Mouse (Mus musculus) forebrain, embryonic 16.5 days (tissue): ENCODE results near the gene Cenpm. TPM values are rescaled to one million over a fixed set of nuclear protein-coding genes. Genes with fewer than 3 reads are reported as not detected.

Experiments used
- ATAC-seq: fragments of 200-750 bp; cut with Nextera tagmentation; 2 replicates; pipeline ENCODE4 v1.8.0; 2017; ENCODE audit warnings: mild to moderate bottlenecking, moderate library complexity
- H3K27ac ChIP-seq: fragments of 300-500 bp; sonication (generic); 2 replicates; pipeline ENCODE4 v1.5.1; 2014; ENCODE audit warnings: low read length, control low read depth
- H3K27me3 ChIP-seq: fragments of 300-500 bp; sonication (generic); replicated peaks from 2 replicates; pipeline ENCODE4 v1.6.1; 2014; ENCODE audit warnings: low read length; ENCODE audit not compliant: control insufficient read depth, insufficient read depth
- H3K36me3 ChIP-seq: fragments of 300-500 bp; sonication (generic); 2 replicates; pipeline ENCODE4 v1.6.1; 2014; ENCODE audit not compliant: control insufficient read depth, insufficient read depth
- H3K4me1 ChIP-seq: fragments of 300-500 bp; sonication (generic); replicated peaks from 2 replicates; pipeline ENCODE4 v1.6.1; 2014; ENCODE audit warnings: low read length; ENCODE audit not compliant: control insufficient read depth, insufficient read depth
- H3K4me2 ChIP-seq: fragments of 300-500 bp; sonication (generic); 2 replicates; pipeline ENCODE4 v1.6.1; 2014; ENCODE audit warnings: mild to moderate bottlenecking, low read length, control low read depth
- H3K4me3 ChIP-seq: fragments of 300-500 bp; sonication (generic); replicated peaks from 2 replicates; pipeline ENCODE4 v1.5.1; 2014; ENCODE audit warnings: mild to moderate bottlenecking, low read length, control low read depth
- H3K9ac ChIP-seq: fragments of 300-500 bp; sonication (generic); replicated peaks from 2 replicates; pipeline ENCODE4 v1.6.1; 2014; ENCODE audit warnings: low read depth, low read length, control low read depth
- H3K9me3 ChIP-seq: fragments of 300-500 bp; sonication (generic); 2 replicates; pipeline ENCODE4 v1.6.1; 2016; ENCODE audit warnings: low read length; ENCODE audit not compliant: control insufficient read depth
- WGBS: fragments of 180-500 bp; shearing (Covaris S2); extraction: QIAGEN DNeasy Blood & Tissue Kit; methylation state at CpG from one replicate; pipeline ENCODE4 v1.1.7; 2014; 5-methylcytosine and 5-hydroxymethylcytosine counted together
- polyA plus RNA-seq: library from polyadenylated mRNA; unstranded; fragments of >200 nt; fragmentation: Nextera tagmentation; extraction: Ambion mirVana; gene quantifications from 2 replicates; pipeline ENCODE4 v1.2.1, GENCODE M21; 2015

Cenpm gene
- polyA plus RNA-seq, 1 experiment from 2014 or later, result 29.8 TPM

DNA sequence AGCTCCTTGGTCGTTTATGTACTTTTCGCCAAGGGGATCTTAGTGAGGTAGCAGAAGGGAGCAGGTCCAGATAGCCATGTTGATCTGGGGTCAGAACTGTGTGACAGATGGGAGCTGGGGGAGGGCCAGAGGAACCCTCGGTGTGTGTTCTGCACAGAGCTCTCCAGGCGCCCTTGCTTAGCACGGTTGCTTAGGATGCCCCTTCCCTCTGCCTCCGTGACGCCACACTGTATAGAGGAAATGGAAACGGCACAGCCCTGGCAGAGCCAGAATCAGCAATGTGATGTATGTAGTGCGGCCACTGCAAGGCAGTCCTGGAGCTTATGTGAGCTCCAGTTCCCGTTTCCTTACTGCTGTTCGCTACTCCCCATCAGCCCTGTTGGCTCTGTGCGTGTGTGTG lies 48.2 kb downstream of the Cenpm start:
- ATAC-seq, result no peak
- no peak overlapping the region for H3K9ac ChIP-seq
- H3K4me2 ChIP-seq, result no peak overlapping the region
- H3K4me1 ChIP-seq, result no peaks in the 10 kb centered on the region
- no peak overlapping the region for H3K27ac ChIP-seq
- 90% methylated on average over 12 of the region's 12 CpGs for WGBS
- H3K4me3 ChIP-seq, result no peak overlapping the region
- H3K27me3 ChIP-seq, result no peaks in the 10 kb centered on the region
- H3K36me3 ChIP-seq, result peaks cover 56% of the 10 kb centered on the region
- no peaks in the 10 kb centered on the region for H3K9me3 ChIP-seq

- no peak overlapping the region for H3K27ac ChIP-seq
- H3K9ac ChIP-seq, result no peak overlapping the region
- no peak overlapping the region for H3K4me2 ChIP-seq
- no peak overlapping the region for H3K4me3 ChIP-seq
- peaks cover 53% of the 10 kb centered on the region for H3K36me3 ChIP-seq
- no peaks in the 10 kb centered on the region for H3K4me1 ChIP-seq
- 85% methylated on average over 8 of the region's 8 CpGs for WGBS
- H3K9me3 ChIP-seq, result no peaks in the 10 kb centered on the region
- no peak for ATAC-seq
- H3K27me3 ChIP-seq, result no peaks in the 10 kb centered on the region
These were observed 51.9 kb downstream of the Cenpm start for GRCm38 (mm10) chr15:82192617-82193016.

GRCm38 (mm10) chr15:82188481-82189240 lies 55.9 kb downstream of the Cenpm start:
- no peak overlapping the region for H3K4me3 ChIP-seq
- H3K36me3 ChIP-seq, result peaks cover 49% of the 10 kb centered on the region
- no peak for ATAC-seq
- H3K27ac ChIP-seq, result no peak overlapping the region
- no peaks in the 10 kb centered on the region for H3K9me3 ChIP-seq
- WGBS, result 81% methylated on average over 10 of the region's 10 CpGs
- H3K4me2 ChIP-seq, result no peak overlapping the region
- no peaks in the 10 kb centered on the region for H3K4me1 ChIP-seq
- no peaks in the 10 kb centered on the region for H3K27me3 ChIP-seq
- H3K9ac ChIP-seq, result no peak overlapping the region

- ATAC-seq, result no peak
- Histone ChIP-seq H3K4me2 (no peak overlapping the region), H3K9me3 (no peaks in the 10 kb centered on the region), H3K4me1 (no peaks in the 10 kb centered on the region), H3K36me3 (peaks cover 44% of the 10 kb centered on the region), H3K27me3 (no peaks in the 10 kb centered on the region), H3K9ac (no peak overlapping the region), H3K27ac (no peak overlapping the region), H3K4me3 (no peak overlapping the region)
- 90% methylated on average over 1 of the region's 1 CpGs for WGBS
These were observed 56.6 kb downstream of the Cenpm start for GRCm38 (mm10) chr15:82187924-82188323.

- Histone ChIP-seq H3K36me3 (peaks cover 41% of the 10 kb centered on the region), H3K4me3 (no peak overlapping the region), H3K4me1 (no peaks in the 10 kb centered on the region), H3K9me3 (no peaks in the 10 kb centered on the region), H3K27ac (no peak overlapping the region), H3K4me2 (no peak overlapping the region), H3K27me3 (no peaks in the 10 kb centered on the region), H3K9ac (no peak overlapping the region)
- no peak for ATAC-seq
- 91% methylated on average over 4 of the region's 4 CpGs for WGBS
These were observed 57.1 kb downstream of the Cenpm start for GRCm38 (mm10) chr15:82187401-82187800.

DNA sequence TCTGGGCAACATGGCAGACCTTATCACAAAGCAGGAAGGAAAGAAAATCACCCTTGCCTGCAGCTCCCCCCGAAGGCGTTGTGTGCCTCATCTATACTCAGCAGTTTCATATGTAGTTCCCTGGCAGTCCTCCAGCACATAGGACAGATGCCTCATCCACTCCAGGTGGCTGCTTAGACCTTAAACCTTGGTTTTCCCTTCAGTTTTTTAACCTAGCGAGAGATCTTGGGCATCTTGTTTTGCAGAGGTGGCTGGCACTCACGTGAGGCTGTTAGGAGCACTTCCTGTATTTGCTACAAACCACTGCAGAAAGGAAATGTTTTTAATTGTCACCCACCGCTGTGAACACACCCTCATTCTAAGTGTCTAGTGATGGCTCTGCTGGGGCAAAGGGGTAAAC lies 57.6 kb downstream of the Cenpm start:
- Histone ChIP-seq H3K4me1 (no peaks in the 10 kb centered on the region), H3K9ac (no peak overlapping the region), H3K4me2 (no peak overlapping the region), H3K4me3 (no peak overlapping the region), H3K9me3 (0 out of 2 replicates have a peak, but pooled peaks cover 2% of the 10 kb centered on the region), H3K36me3 (peaks cover 44% of the 10 kb centered on the region), H3K27me3 (no peaks in the 10 kb centered on the region), H3K27ac (no peak overlapping the region)
- 92% methylated on average over 5 of the region's 5 CpGs for WGBS
- ATAC-seq, result no peak

- no peak overlapping the region for H3K4me3 ChIP-seq
- peaks cover 46% of the 10 kb centered on the region for H3K36me3 ChIP-seq
- 83% methylated on average over 14 of the region's 14 CpGs for WGBS
- no peak overlapping the region for H3K27ac ChIP-seq
- H3K4me1 ChIP-seq, result no peaks in the 10 kb centered on the region
- H3K9me3 ChIP-seq, result 0 out of 2 replicates have a peak, but pooled peaks cover 3% of the 10 kb centered on the region
- no peaks in the 10 kb centered on the region for H3K27me3 ChIP-seq
- no peak overlapping the region for H3K4me2 ChIP-seq
- H3K9ac ChIP-seq, result no peak overlapping the region
- ATAC-seq, result no peak
These were observed 58.4 kb downstream of the Cenpm start for GRCm38 (mm10) chr15:82186131-82186530.

- Histone ChIP-seq H3K9me3 (0 out of 2 replicates have a peak, but pooled peaks cover 3% of the 10 kb centered on the region), H3K27ac (no peak overlapping the region), H3K36me3 (peaks cover 51% of the 10 kb centered on the region), H3K9ac (no peak overlapping the region), H3K27me3 (no peaks in the 10 kb centered on the region), H3K4me2 (no peak overlapping the region), H3K4me1 (no peaks in the 10 kb centered on the region), H3K4me3 (no peak overlapping the region)
- WGBS, result 92% methylated on average over 14 of the region's 14 CpGs
- ATAC-seq, result no peak
These were observed 59.3 kb downstream of the Cenpm start for GRCm38 (mm10) chr15:82185062-82185783.

GRCm38 (mm10) chr15:82184656-82185055 lies 59.9 kb downstream of the Cenpm start:
- Histone ChIP-seq H3K4me1 (no peaks in the 10 kb centered on the region), H3K9me3 (0 out of 2 replicates have a peak, but pooled peaks cover 3% of the 10 kb centered on the region), H3K27me3 (no peaks in the 10 kb centered on the region), H3K4me2 (no peak overlapping the region), H3K36me3 (peaks cover 54% of the 10 kb centered on the region), H3K9ac (no peak overlapping the region), H3K4me3 (no peak overlapping the region), H3K27ac (no peak overlapping the region)
- 91% methylated on average over 10 of the region's 10 CpGs for WGBS
- no peak for ATAC-seq
